Mouse (Mus musculus): ENCODE measurements at regions not wholly inside any gene's neighbourhood (a gene's known extent, or its start where the extent isn't known, plus 50 kb on each side); places are given as distances from the start of the nearest gene placed in this dataset.

GRCm38 (mm10) chr17:83297379-83298121 lies 53.2 kb upstream of the Eml4 start:
- H3K27me3 ChIP-seq (replicated peaks; ENCODE audit: control insufficient read depth, insufficient read depth, low read length) = no peaks in the 10 kb centered on the region
- ATAC-seq (replicated peaks; ENCODE audit: low FRiP score, low TSS enrichment, low read depth) (no peak), DNase-seq (ENCODE audit: low spot score) (no peak)
- H3K27ac ChIP-seq (ENCODE audit: low read depth) = no peak overlapping the region
- no peak overlapping the region for H3K9ac ChIP-seq (ENCODE audit: low read length)
- H3K4me1 ChIP-seq (replicated peaks; ENCODE audit: control insufficient read depth, insufficient read depth, low read length) = 0 out of 2 replicates have a peak, but pooled peaks cover 3% of the 10 kb centered on the region
- no peak overlapping the region for H3K4me2 ChIP-seq (ENCODE audit: low read length)
- 81% methylated on average over 6 of the region's 6 CpGs for WGBS
- no peaks in the 10 kb centered on the region for H3K36me3 ChIP-seq (ENCODE audit: control insufficient read depth, insufficient read depth, low read length)
- H3K9me3 ChIP-seq (ENCODE audit: control insufficient read depth, low read length) = no peaks in the 10 kb centered on the region
- no peak overlapping the region for H3K4me3 ChIP-seq (ENCODE audit: low read depth, low read length)

Measured in intestine, embryonic 14.5 days (tissue).